Mouse (Mus musculus): ENCODE results near the gene Ank. TPM values are rescaled to one million over a fixed set of nuclear protein-coding genes. Genes with fewer than 3 reads are reported as not detected.

The Ank gene
- polyA plus RNA-seq, 1 experiment from 2014 or later = 16.7 TPM

GRCm38 (mm10) chr15:27486279-27486618 is 19.8 kb downstream of the Ank start:
- peak overlapping the region; percentile 64 for H3K27ac ChIP-seq (replicated peaks)
- 0 out of 2 replicates have a peak, but pooled peaks have one; percentile 3 for ATAC-seq (ENCODE audit: low FRiP score)

GRCm38 (mm10) chr15:27487059-27487458 is 20.6 kb downstream of the Ank start:
- Histone ChIP-seq H3K4me1 (peaks cover 52% of the 10 kb centered on the region), H3K4me3 (replicated peaks) (no peak overlapping the region), H3K27me3 (replicated peaks) (no peaks in the 10 kb centered on the region), H3K4me2 (no peak overlapping the region), H3K9me3 (replicated peaks) (no peaks in the 10 kb centered on the region), H3K36me3 (no peaks in the 10 kb centered on the region), H3K27ac (replicated peaks) (no peak overlapping the region), H3K9ac (replicated peaks) (no peak overlapping the region)
- 0 out of 2 replicates have a peak, but pooled peaks have one; percentile 11 for ATAC-seq (ENCODE audit: low FRiP score)
- WGBS = 47% methylated on average over 8 of the region's 8 CpGs

More at GRCm38 (mm10) chr15:27486279-27486618, 19.8 kb downstream of the Ank start:
- Histone ChIP-seq H3K9me3 (replicated peaks) (no peaks in the 10 kb centered on the region), H3K36me3 (no peaks in the 10 kb centered on the region), H3K4me1 (peaks cover 52% of the 10 kb centered on the region), H3K27me3 (replicated peaks) (no peaks in the 10 kb centered on the region), H3K9ac (replicated peaks) (no peak overlapping the region), H3K4me2 (peak overlapping the region; percentile 15), H3K4me3 (replicated peaks) (no peak overlapping the region)
- WGBS = 46% methylated on average over 5 of the region's 5 CpGs

GRCm38 (mm10) chr15:27488042-27488441 is 21.6 kb downstream of the Ank start:
- H3K9ac ChIP-seq (replicated peaks) = no peak overlapping the region
- H3K4me1 ChIP-seq = peaks cover 51% of the 10 kb centered on the region
- no peak overlapping the region for H3K4me3 ChIP-seq (replicated peaks)
- no peak overlapping the region for H3K4me2 ChIP-seq
- no peaks in the 10 kb centered on the region for H3K9me3 ChIP-seq (replicated peaks)
- no peaks in the 10 kb centered on the region for H3K36me3 ChIP-seq
- WGBS = 49% methylated on average over 10 of the region's 10 CpGs
- no peaks in the 10 kb centered on the region for H3K27me3 ChIP-seq (replicated peaks)
- no peak for ATAC-seq (ENCODE audit: low FRiP score)
- no peak overlapping the region; the same call in 1 of the 2 replicates for H3K27ac ChIP-seq (replicated peaks)

GRCm38 (mm10) chr15:27490676-27491075 is 24.2 kb downstream of the Ank start:
- no peaks in the 10 kb centered on the region for H3K36me3 ChIP-seq
- H3K9ac ChIP-seq (replicated peaks) = no peak overlapping the region
- no peak overlapping the region for H3K4me3 ChIP-seq (replicated peaks)
- no peak overlapping the region for H3K27ac ChIP-seq (replicated peaks)
- peaks cover 59% of the 10 kb centered on the region for H3K4me1 ChIP-seq
- no peak overlapping the region for H3K4me2 ChIP-seq
- no peak for ATAC-seq (ENCODE audit: low FRiP score)
- WGBS = 69% methylated on average over 9 of the region's 9 CpGs
- H3K27me3 ChIP-seq (replicated peaks) = no peaks in the 10 kb centered on the region
- no peaks in the 10 kb centered on the region for H3K9me3 ChIP-seq (replicated peaks)

GRCm38 (mm10) chr15:27491425-27492070 is 25.1 kb downstream of the Ank start:
- Histone ChIP-seq H3K9me3 (replicated peaks) (no peaks in the 10 kb centered on the region), H3K4me3 (replicated peaks) (no peak overlapping the region), H3K4me1 (peaks cover 57% of the 10 kb centered on the region), H3K36me3 (no peaks in the 10 kb centered on the region), H3K27me3 (replicated peaks) (no peaks in the 10 kb centered on the region), H3K4me2 (no peak overlapping the region), H3K27ac (replicated peaks) (no peak overlapping the region), H3K9ac (replicated peaks) (no peak overlapping the region)
- no peak for ATAC-seq (ENCODE audit: low FRiP score)
- 91% methylated on average over 8 of the region's 8 CpGs for WGBS

- H3K4me1 ChIP-seq = peaks cover 55% of the 10 kb centered on the region
- no peaks in the 10 kb centered on the region for H3K27me3 ChIP-seq (replicated peaks)
- H3K4me3 ChIP-seq (replicated peaks) = no peak overlapping the region
- no peak overlapping the region for H3K9ac ChIP-seq (replicated peaks)
- H3K4me2 ChIP-seq = no peak overlapping the region
- H3K36me3 ChIP-seq = no peaks in the 10 kb centered on the region
- ATAC-seq (ENCODE audit: low FRiP score) = no peak
- WGBS = 90% methylated on average over 10 of the region's 10 CpGs
- H3K27ac ChIP-seq (replicated peaks) = no peak overlapping the region
- no peaks in the 10 kb centered on the region for H3K9me3 ChIP-seq (replicated peaks)
These were observed 25.7 kb downstream of the Ank start for GRCm38 (mm10) chr15:27492156-27492555.

- ATAC-seq (ENCODE audit: low FRiP score) = no peak
- Histone ChIP-seq H3K4me1 (peaks cover 53% of the 10 kb centered on the region), H3K4me2 (no peak overlapping the region), H3K9ac (replicated peaks) (no peak overlapping the region), H3K9me3 (replicated peaks) (no peaks in the 10 kb centered on the region), H3K36me3 (no peaks in the 10 kb centered on the region), H3K27me3 (replicated peaks) (no peaks in the 10 kb centered on the region), H3K4me3 (replicated peaks) (no peak overlapping the region), H3K27ac (replicated peaks) (no peak overlapping the region)
- 61% methylated on average over 1 of the region's 1 CpGs for WGBS
These were observed 26.3 kb downstream of the Ank start for GRCm38 (mm10) chr15:27492734-27493133.

- Histone ChIP-seq H3K9me3 (replicated peaks) (no peaks in the 10 kb centered on the region), H3K4me2 (no peak overlapping the region), H3K4me3 (replicated peaks) (no peak overlapping the region), H3K4me1 (peaks cover 46% of the 10 kb centered on the region), H3K36me3 (no peaks in the 10 kb centered on the region), H3K27me3 (replicated peaks) (no peaks in the 10 kb centered on the region), H3K27ac (replicated peaks) (no peak overlapping the region), H3K9ac (replicated peaks) (no peak overlapping the region)
- WGBS = 52% methylated on average over 10 of the region's 10 CpGs
- ATAC-seq (ENCODE audit: low FRiP score) = no peak
These were observed 27.0 kb downstream of the Ank start for GRCm38 (mm10) chr15:27493516-27493915.

- no peaks in the 10 kb centered on the region for H3K36me3 ChIP-seq
- no peaks in the 10 kb centered on the region for H3K9me3 ChIP-seq (replicated peaks)
- H3K27me3 ChIP-seq (replicated peaks) = no peaks in the 10 kb centered on the region
- H3K27ac ChIP-seq (replicated peaks) = peak overlapping the region; percentile 43
- no peak overlapping the region for H3K4me3 ChIP-seq (replicated peaks)
- ATAC-seq (ENCODE audit: low FRiP score) = peak; percentile 43; the same call in 1 of the 2 replicates
- no peak overlapping the region for H3K4me2 ChIP-seq
- H3K4me1 ChIP-seq = peaks cover 35% of the 10 kb centered on the region
- WGBS = 16% methylated on average over 5 of the region's 5 CpGs
- no peak overlapping the region for H3K9ac ChIP-seq (replicated peaks)
These were observed 29.5 kb downstream of the Ank start for GRCm38 (mm10) chr15:27495981-27496401.

GRCm38 (mm10) chr15:27496596-27497299 is 30.3 kb downstream of the Ank start:
- 71% methylated on average over 11 of the region's 11 CpGs for WGBS
- no peaks in the 10 kb centered on the region for H3K9me3 ChIP-seq (replicated peaks)
- no peak overlapping the region for H3K4me3 ChIP-seq (replicated peaks)
- peaks cover 35% of the 10 kb centered on the region for H3K4me1 ChIP-seq
- H3K27me3 ChIP-seq (replicated peaks) = no peaks in the 10 kb centered on the region
- H3K36me3 ChIP-seq = no peaks in the 10 kb centered on the region
- H3K9ac ChIP-seq (replicated peaks) = no peak overlapping the region
- H3K27ac ChIP-seq (replicated peaks) = no peak overlapping the region
- ATAC-seq (ENCODE audit: low FRiP score) = peak; percentile 48
- no peak overlapping the region for H3K4me2 ChIP-seq

GRCm38 (mm10) chr15:27497300-27497997 is 31.0 kb downstream of the Ank start:
- H3K4me1 ChIP-seq = peaks cover 38% of the 10 kb centered on the region
- H3K4me2 ChIP-seq = no peak overlapping the region
- H3K27me3 ChIP-seq (replicated peaks) = no peaks in the 10 kb centered on the region
- no peak overlapping the region for H3K27ac ChIP-seq (replicated peaks)
- no peak for ATAC-seq (ENCODE audit: low FRiP score)
- no peaks in the 10 kb centered on the region for H3K36me3 ChIP-seq
- no peak overlapping the region for H3K4me3 ChIP-seq (replicated peaks)
- H3K9ac ChIP-seq (replicated peaks) = no peak overlapping the region
- WGBS = 53% methylated on average over 7 of the region's 7 CpGs
- H3K9me3 ChIP-seq (replicated peaks) = no peaks in the 10 kb centered on the region

- Histone ChIP-seq H3K4me1 (peaks cover 42% of the 10 kb centered on the region), H3K9me3 (replicated peaks) (no peaks in the 10 kb centered on the region), H3K4me2 (no peak overlapping the region), H3K36me3 (no peaks in the 10 kb centered on the region), H3K27me3 (replicated peaks) (no peaks in the 10 kb centered on the region), H3K4me3 (replicated peaks) (no peak overlapping the region), H3K9ac (replicated peaks) (no peak overlapping the region), H3K27ac (replicated peaks) (no peak overlapping the region)
- no peak for ATAC-seq (ENCODE audit: low FRiP score)
- WGBS = 65% methylated on average over 5 of the region's 5 CpGs
These were observed 31.6 kb downstream of the Ank start for GRCm38 (mm10) chr15:27498078-27498477.

All from neural tube, embryonic 15.5 days (tissue).